Mouse (Mus musculus) thymus, postnatal 25 days (tissue): ENCODE measurements around the gene Ssb.
A peak's percentile ranks its signal among the peaks of the same experiment; 100 is the strongest.
"Not testable (repeated sequence)": the region's sequence is repeated elsewhere in the genome, so short reads cannot be mapped to it uniquely, and the experiment has no call there.

Source experiments
- DNase-seq: peaks from one replicate; pipeline ENCODE4 v3.0.0; 2022

Gene Ssb

GRCm38 (mm10) chr2:69883990-69884391 lies 22.6 kb downstream of the Ssb start:
- peak; percentile 11 for DNase-seq

GRCm38 (mm10) chr2:69884581-69884980 lies 23.2 kb downstream of the Ssb start:
- no peak for DNase-seq

GRCm38 (mm10) chr2:69885050-69885449 lies 23.7 kb downstream of the Ssb start:
- no peak for DNase-seq

GRCm38 (mm10) chr2:69885451-69886305 lies 24.3 kb downstream of the Ssb start, which contains the start of gene Mettl5:
Mettl5 (minus strand) TSS chr2:69885615.
- DNase-seq: peak; percentile 91

- DNase-seq: no peak
Measured at GRCm38 (mm10) chr2:69888957-69889356, 27.6 kb downstream of the Ssb start.

- DNase-seq: no peak
Measured at GRCm38 (mm10) chr2:69890843-69891242, 29.5 kb downstream of the Ssb start.

GRCm38 (mm10) chr2:69893145-69893544 lies 31.8 kb downstream of the Ssb start:
- no peak for DNase-seq

- no peak for DNase-seq
Measured at GRCm38 (mm10) chr2:69893891-69894290, 32.5 kb downstream of the Ssb start.

GRCm38 (mm10) chr2:69895502-69896223 lies 34.3 kb downstream of the Ssb start:
- no peak for DNase-seq

- no peak for DNase-seq
Measured at GRCm38 (mm10) chr2:69896224-69896581, 34.8 kb downstream of the Ssb start.

- peak; percentile 99 for DNase-seq
Measured at GRCm38 (mm10) chr2:69897039-69897617, 35.8 kb downstream of the Ssb start, which contains the start of gene Ubr3. Ubr3 (plus strand) TSS chr2:69897246.

GRCm38 (mm10) chr2:69897618-69898575 lies 36.5 kb downstream of the Ssb start:
- peak; percentile 34 for DNase-seq

- DNase-seq: no peak
Measured at GRCm38 (mm10) chr2:69903541-69903940, 42.2 kb downstream of the Ssb start.

GRCm38 (mm10) chr2:69907394-69907793 lies 46.0 kb downstream of the Ssb start:
- not testable (repeated sequence) for DNase-seq

- no peak for DNase-seq
Measured at GRCm38 (mm10) chr2:69912801-69913200, 51.4 kb downstream of the Ssb start.

- DNase-seq: no peak
Measured at GRCm38 (mm10) chr2:69917301-69917700, 55.9 kb downstream of the Ssb start.
